Mouse (Mus musculus) liver, embryonic 14.5 days (tissue): ENCODE data around the gene Iqcf5. TPM values are rescaled to one million over a fixed set of nuclear protein-coding genes. Genes with fewer than 3 reads are reported as not detected.

Experiments used
- ATAC-seq: fragments of 200-750 bp; cut with Nextera tagmentation; 2 replicates; pipeline ENCODE4 v1.8.0; 2017; ENCODE audit warnings: moderate number of reproducible peaks, mild to moderate bottlenecking, moderate library complexity; ENCODE audit not compliant: insufficient read depth
- DNase-seq, 3 experiments: peaks; one replicate each; pipeline ENCODE4 v3.0.0-alpha.2; 2012 to 2013; ENCODE audit warnings: low read depth in 3 of 3, low spot score in 3 of 3
- H3K27ac ChIP-seq: fragments of 300-500 bp; sonication (generic); 2 replicates; pipeline ENCODE4 v1.5.1; 2014; ENCODE audit warnings: moderate library complexity, mild to moderate bottlenecking, control low read depth, inconsistent platforms
- H3K27me3 ChIP-seq: fragments of 300-500 bp; sonication (generic); 2 replicates; pipeline ENCODE4 v1.6.1; 2014; ENCODE audit warnings: mild to moderate bottlenecking, low read length, moderate library complexity; ENCODE audit not compliant: control insufficient read depth, insufficient read depth
- H3K36me3 ChIP-seq: fragments of 300-500 bp; sonication (generic); replicated peaks from 2 replicates; pipeline ENCODE4 v1.6.1; 2014; ENCODE audit warnings: low read depth; ENCODE audit not compliant: control insufficient read depth, insufficient read depth
- H3K4me1 ChIP-seq, 2 experiments: fragments of 200-500 bp in 1 of 2; fragments of 300-500 bp in 1 of 2; sonication (generic) in 1 of 2; replicated peaks; 2 replicates each; pipeline ENCODE4 v1.6.1; 2012 to 2014; ENCODE audit warnings: antibody characterized with exemption in 1 of 2, inconsistent platforms in 1 of 2, low read length in 1 of 2; ENCODE audit not compliant: control insufficient read depth in 2 of 2, insufficient read depth in 2 of 2
- H3K4me2 ChIP-seq: fragments of 300-500 bp; sonication (generic); 2 replicates; pipeline ENCODE4 v1.6.1; 2014; ENCODE audit warnings: low read depth, mild to moderate bottlenecking, control low read depth, moderate library complexity
- H3K4me3 ChIP-seq, 2 experiments: fragments of 200-500 bp in 1 of 2; fragments of 300-500 bp in 1 of 2; sonication (generic) in 1 of 2; 2 replicates each; pipeline ENCODE4 v1.5.1; 2012 to 2014; ENCODE audit warnings: low read depth in 2 of 2, low read length in 2 of 2, mild to moderate bottlenecking in 2 of 2, control low read depth in 1 of 2, inconsistent platforms in 1 of 2, moderate library complexity in 1 of 2; ENCODE audit not compliant: insufficient read depth in 1 of 2
- H3K9ac ChIP-seq: fragments of 300-500 bp; sonication (generic); replicated peaks from 2 replicates; pipeline ENCODE4 v1.6.1; 2014; ENCODE audit warnings: mild to moderate bottlenecking, control low read depth, moderate library complexity
- H3K9me3 ChIP-seq: fragments of 300-500 bp; sonication (generic); 2 replicates; pipeline ENCODE4 v1.6.1; 2016; ENCODE audit warnings: low read length, mixed read lengths; ENCODE audit not compliant: control insufficient read depth
- CTCF ChIP-seq: IDR thresholded peaks from 2 replicates; pipeline ENCODE4 v1.5.1; 2016; ENCODE audit warnings: antibody characterized with exemption, low read depth, control low read depth
- EP300 ChIP-seq: IDR thresholded peaks from 2 replicates; pipeline ENCODE4 v1.6.1; 2016; ENCODE audit warnings: antibody characterized with exemption, low read depth
- WGBS: fragments of 180-500 bp; shearing (Covaris S2); extraction: QIAGEN DNeasy Blood & Tissue Kit; methylation state at CpG from one replicate; pipeline ENCODE4 v1.1.7; 2014; ENCODE audit not compliant: insufficient replicate concordance; 5-methylcytosine and 5-hydroxymethylcytosine counted together
- polyA plus RNA-seq, 2 experiments: library from polyadenylated mRNA; depleted of rRNA in 1 of 2; stranded (reverse) in 1 of 2; unstranded in 1 of 2; fragments of >200 nt; fragmentation: Nextera tagmentation in 1 of 2; extraction: Ambion mirVana in 1 of 2; gene quantifications; 2 replicates each; pipeline versions ENCODE4 v1.2.1 to v1.2.3; 2012 to 2014

Gene Iqcf5
- polyA plus RNA-seq, 2 experiments: not detected

DNA sequence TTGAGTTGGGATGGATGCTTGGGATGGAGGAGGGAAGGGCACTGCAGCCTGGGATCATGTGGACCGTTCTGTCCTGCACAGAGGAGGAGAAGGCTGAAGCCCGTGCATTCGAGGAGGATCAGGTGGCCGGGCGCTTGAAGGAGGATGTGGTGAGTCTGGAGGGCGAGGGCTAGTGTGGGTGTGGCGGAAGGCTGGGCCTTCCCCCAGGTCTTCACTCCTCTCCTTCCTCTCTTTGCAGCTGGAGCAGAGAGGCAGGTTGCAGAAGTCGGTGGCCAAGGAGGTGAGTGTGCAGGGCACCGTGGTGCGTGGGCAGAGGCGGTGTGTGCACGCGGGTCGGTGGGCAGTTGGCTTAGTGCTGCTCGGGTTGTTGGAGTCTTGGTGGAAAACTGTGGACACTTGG lies 33.3 kb upstream of the Iqcf5 start:
- no peaks in the 10 kb centered on the region; the same call in 1 of the 2 replicates for H3K36me3 ChIP-seq
- H3K27me3 ChIP-seq: no peaks in the 10 kb centered on the region
- peaks cover 6 to 12% of the 10 kb centered on the region in 2 experiments; a peak in 3 of 4 replicates for H3K4me1 ChIP-seq
- no peak overlapping the region for H3K27ac ChIP-seq
- WGBS: 67% methylated on average over 15 of the region's 15 CpGs
- no peak overlapping the region for H3K4me3 ChIP-seq
- TF ChIP-seq EP300 (no peak), CTCF (no peak)
- no peak for ATAC-seq
- no peaks in the 10 kb centered on the region for H3K9me3 ChIP-seq
- no peak for DNase-seq
- no peak overlapping the region for H3K9ac ChIP-seq
- H3K4me2 ChIP-seq: no peak overlapping the region

DNA sequence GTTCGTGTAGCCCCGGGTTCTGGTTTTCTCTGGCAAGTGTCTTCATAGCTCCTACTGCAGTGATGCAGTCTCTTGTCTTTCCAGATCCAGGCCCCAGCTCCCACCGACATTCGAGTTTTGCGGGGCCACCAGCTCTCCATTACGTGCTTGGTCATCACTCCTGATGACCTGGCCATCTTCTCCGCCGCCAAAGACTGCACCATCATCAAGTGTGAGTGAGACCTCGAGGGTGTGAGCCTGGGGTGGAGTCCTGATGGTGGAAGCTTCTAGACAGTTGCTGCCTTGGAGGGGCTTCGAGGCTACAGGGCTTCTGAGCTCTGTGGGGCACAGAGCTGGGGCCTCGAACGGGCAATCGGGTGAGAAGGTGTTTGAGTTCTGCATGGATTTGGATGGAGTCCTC lies 32.7 kb upstream of the Iqcf5 start:
- TF ChIP-seq CTCF (no peak), EP300 (no peak)
- H3K4me2 ChIP-seq: no peak overlapping the region
- H3K9me3 ChIP-seq: no peaks in the 10 kb centered on the region
- H3K27ac ChIP-seq: no peak overlapping the region
- no peak overlapping the region for H3K9ac ChIP-seq
- H3K4me1 ChIP-seq: peaks cover 6 to 8% of the 10 kb centered on the region in 2 experiments; a peak in 3 of 4 replicates
- WGBS: 80% methylated on average over 13 of the region's 13 CpGs
- no peak overlapping the region for H3K4me3 ChIP-seq
- no peak for DNase-seq
- ATAC-seq: no peak
- no peaks in the 10 kb centered on the region; the same call in 1 of the 2 replicates for H3K36me3 ChIP-seq
- no peaks in the 10 kb centered on the region for H3K27me3 ChIP-seq

DNA sequence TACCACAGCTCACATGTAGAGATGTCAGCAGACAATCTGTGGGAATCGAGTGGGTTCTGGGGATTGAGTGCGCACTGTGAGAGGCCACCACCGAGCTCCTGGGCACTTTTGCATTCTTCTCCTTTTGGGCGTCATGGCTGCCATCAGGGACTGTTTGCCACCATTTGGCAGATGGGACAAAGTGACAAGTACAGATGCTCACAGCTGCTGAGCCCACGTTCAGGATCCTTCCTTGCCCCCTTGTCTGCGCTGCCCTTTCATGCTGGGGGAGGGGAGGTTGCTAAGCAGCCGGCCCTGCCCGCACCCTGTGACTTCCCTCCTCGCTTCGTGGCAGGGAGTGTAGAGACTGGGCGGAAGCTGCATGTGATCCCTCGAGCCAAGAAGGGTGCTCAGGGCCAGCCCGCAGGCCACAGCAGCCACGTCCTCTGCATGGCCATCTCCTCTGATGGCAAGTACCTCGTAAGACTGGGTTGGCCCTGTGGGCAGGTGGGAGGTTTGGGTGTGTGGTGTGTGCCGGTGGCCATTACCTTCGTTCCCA lies 31.7 kb upstream of the Iqcf5 start:
- no peak overlapping the region for H3K27ac ChIP-seq
- no peak overlapping the region for H3K4me2 ChIP-seq
- no peaks in the 10 kb centered on the region for H3K9me3 ChIP-seq
- no peaks in the 10 kb centered on the region for H3K27me3 ChIP-seq
- TF ChIP-seq CTCF (no peak), EP300 (no peak)
- DNase-seq (no peak), ATAC-seq (no peak)
- H3K9ac ChIP-seq: no peak overlapping the region
- 78% methylated on average over 17 of the region's 17 CpGs for WGBS
- H3K4me3 ChIP-seq: no peak overlapping the region
- H3K4me1 ChIP-seq: peaks cover 5 to 6% of the 10 kb centered on the region in 2 experiments; a peak in 3 of 4 replicates
- no peaks in the 10 kb centered on the region; the same call in 1 of the 2 replicates for H3K36me3 ChIP-seq

- no peak for DNase-seq
- H3K36me3 ChIP-seq: no peaks in the 10 kb centered on the region; the same call in 1 of the 2 replicates
- 86% methylated on average over 10 of the region's 10 CpGs for WGBS
Observed at GRCm38 (mm10) chr9:106483136-106483535, 31.2 kb upstream of the Iqcf5 start.

GRCm38 (mm10) chr9:106483606-106484005 lies 30.8 kb upstream of the Iqcf5 start:
- Histone ChIP-seq H3K27ac (no peak overlapping the region), H3K4me3 (no peak overlapping the region), H3K4me2 (no peak overlapping the region), H3K9me3 (no peaks in the 10 kb centered on the region), H3K27me3 (no peaks in the 10 kb centered on the region), H3K9ac (no peak overlapping the region), H3K4me1 (no peaks in the 10 kb centered on the region), H3K36me3 (no peaks in the 10 kb centered on the region; the same call in 1 of the 2 replicates)
- DNase-seq: no peak
- no peak for TF ChIP-seq EP300
- 79% methylated on average over 17 of the region's 17 CpGs for WGBS
- ATAC-seq: no peak

More at GRCm38 (mm10) chr9:106483136-106483535, 31.2 kb upstream of the Iqcf5 start:
- Histone ChIP-seq H3K27ac (no peak overlapping the region), H3K27me3 (no peaks in the 10 kb centered on the region), H3K4me3 (no peak overlapping the region), H3K9ac (no peak overlapping the region), H3K9me3 (no peaks in the 10 kb centered on the region), H3K4me1 (peaks cover under 1 to 1% of the 10 kb centered on the region in 2 experiments; a peak in 3 of 4 replicates), H3K4me2 (no peak overlapping the region)
- TF ChIP-seq EP300: no peak
- no peak for ATAC-seq
